Mouse (Mus musculus) olfactory bulb, adult 2 months (tissue): ENCODE measurements around the gene Filip1.

Experiments
- CTCF ChIP-seq: fragments of 200-500 bp; IDR thresholded peaks from 2 replicates; pipeline ENCODE4 v1.5.1; 2012; ENCODE audit warnings: low read depth, mild to moderate bottlenecking, low read length, moderate library complexity; ENCODE audit not compliant: insufficient read depth
- POLR2A ChIP-seq: fragments of 200-500 bp; IDR thresholded peaks from 2 replicates; pipeline ENCODE4 v1.6.1; 2012; ENCODE audit warnings: mild to moderate bottlenecking, low read depth, low read length, moderate library complexity; ENCODE audit not compliant: insufficient read depth

- TF ChIP-seq CTCF (no peak), POLR2A (no peak)
Measured at GRCm38 (mm10) chr9:79989061-79989460, 23.6 kb downstream of the Filip1 start.
